In genomic region chr5:120793043-120793442, GRCm38 (mm10) we compare ENCODE assay signal across 9 mouse cellular contexts. TPM values are rescaled to one million over a fixed set of nuclear protein-coding genes. Genes with fewer than 3 reads are reported as not detected.
DNase-seq lines count a peak whose midpoint lies in the region; ATAC-seq and TF ChIP-seq lines count a peak whose summit lies in the region.
"Had no signal": no experiment of that assay in that cellular context is flagged by ENCODE, and none has a peak within 500 bp of the region (broad histone marks: within the 10 kb centered on the region; RNA-seq: fewer than 3 reads in every experiment).

No protein-coding gene starts in this region.

- intact Hi-C loops in heart, postnatal 36 days (cut with DNase I), result no loop called here

- no peak for ATAC-seq in midbrain, embryonic 15.5 days (replicated peaks)
- no peak for ATAC-seq in liver, embryonic 14.5 days (ENCODE audit: insufficient read depth)

- no peak overlapping the region for H3K9ac ChIP-seq in midbrain, embryonic 15.5 days
- no peak overlapping the region for H3K9ac ChIP-seq in liver, embryonic 14.5 days (replicated peaks)
- H3K9ac ChIP-seq: midbrain, embryonic 12.5 days had no signal

- no peak for TF ChIP-seq EP300 in liver, embryonic 14.5 days (IDR thresholded peaks at IDR 0.05; ENCODE audit: low read depth)

- H3K27ac ChIP-seq in midbrain, embryonic 10.5 days (replicated peaks), result no peak overlapping the region
- no peak overlapping the region for H3K27ac ChIP-seq in midbrain, embryonic 15.5 days
- H3K27ac ChIP-seq in liver, embryonic 14.5 days, result no peak overlapping the region
- H3K27ac ChIP-seq: midbrain, embryonic 12.5 days had no signal

- peak; percentile 20 to 79 for DNase-seq in adrenal gland, adult (ENCODE audit: inconsistent age in 2 of 2, low spot score in 1 of 2)
- DNase-seq in adrenal gland, adult 8-10 months, result no peak
- DNase-seq in midbrain, embryonic 10.5 days (ENCODE audit: low spot score), result peak; percentile 49
- peak; percentile 25 for DNase-seq in c-Kit-positive CD71-positive TER-119-negative erythroid progenitor cells, embryonic 14.5 days (ENCODE audit: low read depth)
- DNase-seq in heart, postnatal 36 days, result peak; percentile 19 to 51
- no peak for DNase-seq in liver, embryonic 14.5 days (ENCODE audit: low read depth in 3 of 3, low spot score in 3 of 3)
- DNase-seq in right cerebral cortex, postnatal 36 days (ENCODE audit: low spot score in 2 of 2), result peak; percentile 12 to 33

- peak; percentile 81 for TF ChIP-seq CTCF in liver, embryonic 14.5 days (IDR thresholded peaks at IDR 0.05; ENCODE audit: low read depth)

- no peaks in the 10 kb centered on the region for H3K36me3 ChIP-seq in midbrain, embryonic 10.5 days
- H3K36me3 ChIP-seq in midbrain, embryonic 15.5 days (replicated peaks), result no peaks in the 10 kb centered on the region
- no peaks in the 10 kb centered on the region for H3K36me3 ChIP-seq in liver, embryonic 14.5 days (replicated peaks; ENCODE audit: control insufficient read depth, insufficient read depth, low read depth)
- H3K36me3 ChIP-seq: midbrain, embryonic 12.5 days had no signal

- H3K4me3 ChIP-seq in midbrain, embryonic 10.5 days, result no peak overlapping the region
- H3K4me3 ChIP-seq in midbrain, embryonic 15.5 days, result no peak overlapping the region
- H3K4me3 ChIP-seq in liver, embryonic 14.5 days (ENCODE audit: insufficient read depth in 1 of 2, low read depth in 2 of 2, low read length in 2 of 2), result no peak overlapping the region
- H3K4me3 ChIP-seq: midbrain, embryonic 12.5 days had no signal

- no peaks in the 10 kb centered on the region for H3K27me3 ChIP-seq in midbrain, embryonic 10.5 days (ENCODE audit: low read depth, poor library complexity, severe bottlenecking)
- H3K27me3 ChIP-seq in midbrain, embryonic 15.5 days (replicated peaks), result no peaks in the 10 kb centered on the region
- H3K27me3 ChIP-seq in liver, embryonic 14.5 days (ENCODE audit: control insufficient read depth, insufficient read depth, low read length), result no peaks in the 10 kb centered on the region
- H3K27me3 ChIP-seq: midbrain, embryonic 12.5 days had no signal

- H3K4me1 ChIP-seq in midbrain, embryonic 10.5 days, result no peaks in the 10 kb centered on the region
- no peaks in the 10 kb centered on the region for H3K4me1 ChIP-seq in midbrain, embryonic 15.5 days
- H3K4me1 ChIP-seq in liver, embryonic 14.5 days (replicated peaks; ENCODE audit: control insufficient read depth in 2 of 2, insufficient read depth in 2 of 2, low read length in 1 of 2), result no peaks in the 10 kb centered on the region
- H3K4me1 ChIP-seq: midbrain, embryonic 12.5 days had no signal

- 47% methylated on average over 2 of the region's 2 CpGs for WGBS in midbrain, embryonic 10.5 days
- WGBS in midbrain, embryonic 15.5 days, result 25% methylated on average over 2 of the region's 2 CpGs
- WGBS in liver, embryonic 14.5 days (ENCODE audit: insufficient replicate concordance), result 4% methylated on average over 2 of the region's 2 CpGs

- H3K9me3 ChIP-seq in midbrain, embryonic 10.5 days (replicated peaks), result no peaks in the 10 kb centered on the region
- no peaks in the 10 kb centered on the region for H3K9me3 ChIP-seq in midbrain, embryonic 15.5 days
- no peaks in the 10 kb centered on the region for H3K9me3 ChIP-seq in liver, embryonic 14.5 days (ENCODE audit: control insufficient read depth, low read length)
- H3K9me3 ChIP-seq: midbrain, embryonic 12.5 days had no signal

- no peak overlapping the region for H3K4me2 ChIP-seq in midbrain, embryonic 15.5 days
- no peak overlapping the region for H3K4me2 ChIP-seq in liver, embryonic 14.5 days (ENCODE audit: low read depth)
- H3K4me2 ChIP-seq: midbrain, embryonic 12.5 days had no signal

RNA-seq across cellular contexts. Expression of gene Oas1e, which starts 2.3 kb away (rescaled TPM):
- not detected for total RNA-seq in adrenal gland, adult 8-10 months (2022)
- 0.11 TPM in 1 of 2 replicates, not detected in the other for polyA plus RNA-seq in midbrain, embryonic 10.5 days (2016; fragmentation: Nextera tagmentation; extraction: Ambion mirVana)
- polyA plus RNA-seq in midbrain, embryonic 15.5 days (2015; fragmentation: Nextera tagmentation; extraction: Ambion mirVana), result 0.23 and 0.28 TPM in 2 replicates
- total RNA-seq in heart, postnatal 36 days (2021), result not detected
- not detected in 2 replicates for polyA plus RNA-seq in liver, embryonic 14.5 days (2012; rRNA removed)
- polyA plus RNA-seq in liver, embryonic 14.5 days (2014; fragmentation: Nextera tagmentation; extraction: Ambion mirVana), result not detected in 2 replicates
- polyA plus RNA-seq: midbrain, embryonic 12.5 days had no signal

RNA-seq across cellular contexts. Expression of gene Oas3, which starts 15.6 kb away (rescaled TPM):
- total RNA-seq in adrenal gland, adult 8-10 months (2022), result under 1 TPM; 0.30 to 0.44 (median 0.39) TPM
- polyA plus RNA-seq in midbrain, embryonic 10.5 days (2016; fragmentation: Nextera tagmentation; extraction: Ambion mirVana), result 0.02 and 0.10 TPM in 2 replicates
- polyA plus RNA-seq in midbrain, embryonic 15.5 days (2015; fragmentation: Nextera tagmentation; extraction: Ambion mirVana), result 0.81 and 1.0 TPM in 2 replicates
- total RNA-seq in heart, postnatal 36 days (2021), result under 1 TPM in 1 of 2 experiments, not detected in 1; 0.51 TPM
- 0.18 and 0.31 TPM in 2 replicates for polyA plus RNA-seq in liver, embryonic 14.5 days (2012; rRNA removed)
- 0.03 and 0.23 TPM in 2 replicates for polyA plus RNA-seq in liver, embryonic 14.5 days (2014; fragmentation: Nextera tagmentation; extraction: Ambion mirVana)

RNA-seq across cellular contexts. Expression of gene Oas1c, which starts 19.3 kb away (rescaled TPM):
- 1 to 10 TPM in 3 of 4 experiments, under 1 TPM in 1; 0.61 to 2.2 (median 1.7) TPM for total RNA-seq in adrenal gland, adult 8-10 months (2022)
- polyA plus RNA-seq in midbrain, embryonic 10.5 days (2016; fragmentation: Nextera tagmentation; extraction: Ambion mirVana), result 0.16 and 0.26 TPM in 2 replicates
- polyA plus RNA-seq in midbrain, embryonic 15.5 days (2015; fragmentation: Nextera tagmentation; extraction: Ambion mirVana), result 0.31 and 0.41 TPM in 2 replicates
- under 1 TPM; 0.62 to 0.89 TPM for total RNA-seq in heart, postnatal 36 days (2021)
- 0.21 TPM in 2 replicates for polyA plus RNA-seq in liver, embryonic 14.5 days (2012; rRNA removed)
- polyA plus RNA-seq in liver, embryonic 14.5 days (2014; fragmentation: Nextera tagmentation; extraction: Ambion mirVana), result 0.08 and 0.27 TPM in 2 replicates

RNA-seq across cellular contexts. Expression of gene Oas2, which starts 43.4 kb away (rescaled TPM):
- total RNA-seq in adrenal gland, adult 8-10 months (2022), result under 1 TPM; 0.63 to 0.89 (median 0.66) TPM
- 0.09 TPM in 1 of 2 replicates, not detected in the other for polyA plus RNA-seq in midbrain, embryonic 10.5 days (2016; fragmentation: Nextera tagmentation; extraction: Ambion mirVana)
- 0.43 and 0.59 TPM in 2 replicates for polyA plus RNA-seq in midbrain, embryonic 15.5 days (2015; fragmentation: Nextera tagmentation; extraction: Ambion mirVana)
- 1 to 10 TPM in 1 of 2 experiments, under 1 TPM in 1; 0.80 to 2.4 TPM for total RNA-seq in heart, postnatal 36 days (2021)
- 0.81 and 1.1 TPM in 2 replicates for polyA plus RNA-seq in liver, embryonic 14.5 days (2012; rRNA removed)
- 0.47 and 0.54 TPM in 2 replicates for polyA plus RNA-seq in liver, embryonic 14.5 days (2014; fragmentation: Nextera tagmentation; extraction: Ambion mirVana)

RNA-seq across cellular contexts. Expression of gene Oas1f, which starts 54.1 kb away (rescaled TPM):
- not detected for total RNA-seq in adrenal gland, adult 8-10 months (2022)
- polyA plus RNA-seq in midbrain, embryonic 10.5 days (2016; fragmentation: Nextera tagmentation; extraction: Ambion mirVana), result not detected in 2 replicates
- polyA plus RNA-seq in midbrain, embryonic 15.5 days (2015; fragmentation: Nextera tagmentation; extraction: Ambion mirVana), result not detected in 2 replicates
- total RNA-seq in heart, postnatal 36 days (2021), result not detected
- polyA plus RNA-seq in liver, embryonic 14.5 days (2012; rRNA removed), result not detected in 2 replicates
- not detected in 2 replicates for polyA plus RNA-seq in liver, embryonic 14.5 days (2014; fragmentation: Nextera tagmentation; extraction: Ambion mirVana)
- polyA plus RNA-seq: midbrain, embryonic 12.5 days had no signal

Comparison
In these comparisons a context has a peak if more than half of its experiments do, and no peak if none do; other contexts are left out.
1. DNase-seq: peak in adrenal gland, adult (2 of 2), midbrain, embryonic 10.5 days (single experiment), c-Kit-positive CD71-positive TER-119-negative erythroid progenitor cells, embryonic 14.5 days (single experiment), heart, postnatal 36 days (2 of 2) and right cerebral cortex, postnatal 36 days (2 of 2); none in adrenal gland, adult 8-10 months (single experiment) and liver, embryonic 14.5 days (0 of 3).